ENCODE assay signal across 22 mouse cellular contexts in genomic region chr2:129247707-129248121, GRCm38 (mm10). TPM values are rescaled to one million over a fixed set of nuclear protein-coding genes. Genes with fewer than 3 reads are reported as not detected.
DNase-seq lines count a peak whose midpoint lies in the region; ATAC-seq and TF ChIP-seq lines count a peak whose summit lies in the region.
"Had no signal": no experiment of that assay in that cellular context is flagged by ENCODE, and none has a peak within 500 bp of the region (broad histone marks: within the 10 kb centered on the region; RNA-seq: fewer than 3 reads in every experiment).

No protein-coding gene starts in this region.

- TF ChIP-seq POLR2A in small intestine, adult 2 months (IDR thresholded peaks at IDR 0.05; ENCODE audit: low read depth, low read length) = no peak

- no peaks in the 10 kb centered on the region for H3K36me3 ChIP-seq in liver, embryonic 13.5 days
- no peaks in the 10 kb centered on the region for H3K36me3 ChIP-seq in liver, embryonic 12.5 days
- H3K36me3 ChIP-seq in small intestine, adult 2 months (ENCODE audit: control insufficient read depth, insufficient read depth, low read length) = no peaks in the 10 kb centered on the region
- no peaks in the 10 kb centered on the region for H3K36me3 ChIP-seq in limb, embryonic 10.5 days
- H3K36me3 ChIP-seq: embryonic facial prominence, embryonic 12.5 days; heart, embryonic 13.5 days; stomach, embryonic 15.5 days had no signal

- DNase-seq in liver, embryonic 13.5 days = no peak
- peak; percentile 57 for DNase-seq in ZHBTc4 (ENCODE audit: low read depth, low spot score)
- peak; percentile 95 for DNase-seq in kidney, adult 9 months
- no peak for DNase-seq in adrenal gland, postnatal 25 days
- no peak for DNase-seq in limb, embryonic 10.5 days (ENCODE audit: low spot score)
- DNase-seq in heart, postnatal 36 days = no peak
- DNase-seq: adrenal gland, adult 2 months; cerebellum, adult 9-11 months; gastrocnemius, postnatal 36 days; lung, postnatal 14 days; right cerebral cortex, postnatal 25 days; thymus, adult 2 months had no signal

- peaks cover 6% of the 10 kb centered on the region; the same call in 1 of the 2 replicates for H3K27me3 ChIP-seq in liver, embryonic 13.5 days
- H3K27me3 ChIP-seq in liver, embryonic 12.5 days (replicated peaks) = no peaks in the 10 kb centered on the region
- no peaks in the 10 kb centered on the region for H3K27me3 ChIP-seq in small intestine, adult 2 months (ENCODE audit: control insufficient read depth, insufficient read depth, low read length)
- no peaks in the 10 kb centered on the region for H3K27me3 ChIP-seq in limb, embryonic 10.5 days (ENCODE audit: low read depth, poor library complexity, severe bottlenecking)
- H3K27me3 ChIP-seq: embryonic facial prominence, embryonic 12.5 days; forebrain, embryonic 13.5 days; heart, embryonic 13.5 days; stomach, embryonic 15.5 days had no signal

- H3K4me1 ChIP-seq in liver, embryonic 13.5 days (replicated peaks) = peaks cover 40% of the 10 kb centered on the region
- H3K4me1 ChIP-seq in liver, embryonic 12.5 days = peaks cover 26% of the 10 kb centered on the region
- peaks cover 33% of the 10 kb centered on the region for H3K4me1 ChIP-seq in small intestine, adult 2 months (ENCODE audit: control insufficient read depth, insufficient read depth, insufficient read length, low read length)
- H3K4me1 ChIP-seq in limb, embryonic 10.5 days = peaks cover 14% of the 10 kb centered on the region
- H3K4me1 ChIP-seq: embryonic facial prominence, embryonic 12.5 days; forebrain, embryonic 13.5 days had no signal

- no peak for ATAC-seq in liver, embryonic 13.5 days (ENCODE audit: low read depth)
- no peak for ATAC-seq in liver, embryonic 12.5 days
- ATAC-seq: forebrain, embryonic 13.5 days; midbrain, embryonic 16.5 days had no signal

- intact Hi-C loops in heart, postnatal 36 days (cut with DNase I) = no loop called here

- no peak overlapping the region for H3K9ac ChIP-seq in liver, embryonic 13.5 days
- no peak overlapping the region for H3K9ac ChIP-seq in liver, embryonic 12.5 days
- H3K9ac ChIP-seq: embryonic facial prominence, embryonic 12.5 days; forebrain, embryonic 13.5 days; heart, embryonic 13.5 days; hindbrain, embryonic 14.5 days; stomach, embryonic 15.5 days had no signal

- H3K4me2 ChIP-seq in liver, embryonic 13.5 days = no peak overlapping the region
- no peak overlapping the region for H3K4me2 ChIP-seq in liver, embryonic 12.5 days
- H3K4me2 ChIP-seq: embryonic facial prominence, embryonic 12.5 days; forebrain, embryonic 13.5 days; heart, embryonic 13.5 days; hindbrain, embryonic 14.5 days; stomach, embryonic 15.5 days had no signal

- no peaks in the 10 kb centered on the region for H3K9me3 ChIP-seq in liver, embryonic 13.5 days (replicated peaks)
- no peaks in the 10 kb centered on the region for H3K9me3 ChIP-seq in liver, embryonic 12.5 days (replicated peaks)
- no peaks in the 10 kb centered on the region for H3K9me3 ChIP-seq in limb, embryonic 10.5 days (replicated peaks)
- H3K9me3 ChIP-seq: embryonic facial prominence, embryonic 12.5 days; forebrain, embryonic 13.5 days; heart, embryonic 13.5 days; megakaryocyte, embryonic 14.5 days; stomach, embryonic 15.5 days had no signal

- WGBS in liver, embryonic 13.5 days (ENCODE audit: insufficient replicate concordance) = 79% methylated on average over 7 of the region's 7 CpGs
- 79% methylated on average over 7 of the region's 7 CpGs for WGBS in liver, embryonic 12.5 days (ENCODE audit: insufficient replicate concordance)
- WGBS in small intestine, adult 2 months = 26% methylated on average over 7 of the region's 7 CpGs
- WGBS in limb, embryonic 10.5 days = 93% methylated on average over 7 of the region's 7 CpGs

- TF ChIP-seq CTCF in small intestine, adult 2 months (IDR thresholded peaks at IDR 0.05; ENCODE audit: extremely low read depth, insufficient read length, insufficient replicate concordance, low read depth, low read length) = no peak

- H3K4me3 ChIP-seq in liver, embryonic 13.5 days (replicated peaks) = no peak overlapping the region
- no peak overlapping the region for H3K4me3 ChIP-seq in liver, embryonic 12.5 days
- no peak overlapping the region; the same call in 1 of the 2 replicates for H3K4me3 ChIP-seq in small intestine, adult 2 months (ENCODE audit: low read depth, low read length)
- no peak overlapping the region for H3K4me3 ChIP-seq in limb, embryonic 10.5 days
- H3K4me3 ChIP-seq: embryonic facial prominence, embryonic 12.5 days; erythroblast, embryonic 14.5 days; forebrain, embryonic 13.5 days; heart, embryonic 13.5 days; megakaryocyte, embryonic 14.5 days; stomach, embryonic 15.5 days had no signal

- H3K27ac ChIP-seq in liver, embryonic 13.5 days = peak overlapping the region; percentile 20; the same call in 1 of the 2 replicates
- H3K27ac ChIP-seq in liver, embryonic 12.5 days = no peak overlapping the region; the same call in 1 of the 2 replicates
- H3K27ac ChIP-seq in small intestine, adult 2 months (ENCODE audit: insufficient read depth, low read depth, low read length) = peak overlapping the region; percentile 99
- no peak overlapping the region for H3K27ac ChIP-seq in limb, embryonic 10.5 days
- H3K27ac ChIP-seq: embryonic facial prominence, embryonic 12.5 days; forebrain, embryonic 13.5 days; heart, embryonic 13.5 days; hindbrain, embryonic 14.5 days; stomach, embryonic 15.5 days had no signal

RNA-seq across cellular contexts. Expression of gene Slc20a1, which starts 49.1 kb away (rescaled TPM):
- polyA plus RNA-seq in liver, embryonic 13.5 days (2015; fragmentation: Nextera tagmentation; extraction: Ambion mirVana) = 48.6 and 55.8 TPM in 2 replicates
- 76.2 and 78.4 TPM in 2 replicates for polyA plus RNA-seq in liver, embryonic 12.5 days (2016; fragmentation: Nextera tagmentation; extraction: Ambion mirVana)
- polyA plus RNA-seq in small intestine, adult 2 months (2012; rRNA removed) = 4.8 and 6.6 TPM in 2 replicates
- 18.0 and 21.1 TPM in 2 replicates for total RNA-seq in adrenal gland, postnatal 25 days (2021)
- 47.1 and 49.7 TPM in 2 replicates for polyA plus RNA-seq in limb, embryonic 10.5 days (2016; fragmentation: Nextera tagmentation; extraction: Ambion mirVana)
- 10 to 100 TPM in 1 of 2 experiments, 1 to 10 TPM in 1; 9.3 to 13.6 TPM for total RNA-seq in heart, postnatal 36 days (2021)

RNA-seq across cellular contexts. Expression of gene Ckap2l, which starts 49.3 kb away (rescaled TPM):
- 22.5 and 36.2 TPM in 2 replicates for polyA plus RNA-seq in liver, embryonic 13.5 days (2015; fragmentation: Nextera tagmentation; extraction: Ambion mirVana)
- polyA plus RNA-seq in liver, embryonic 12.5 days (2016; fragmentation: Nextera tagmentation; extraction: Ambion mirVana) = 31.6 and 36.3 TPM in 2 replicates
- 0.47 and 0.91 TPM in 2 replicates for polyA plus RNA-seq in small intestine, adult 2 months (2012; rRNA removed)
- 5.1 and 6.0 TPM in 2 replicates for total RNA-seq in adrenal gland, postnatal 25 days (2021)
- polyA plus RNA-seq in limb, embryonic 10.5 days (2016; fragmentation: Nextera tagmentation; extraction: Ambion mirVana) = 56.4 and 62.8 TPM in 2 replicates
- under 1 TPM; 0.73 to 0.86 TPM for total RNA-seq in heart, postnatal 36 days (2021)

Comparison
In these comparisons a context has a peak if more than half of its experiments do, and no peak if none do; other contexts are left out.
1. H3K27ac ChIP-seq: peak in liver, embryonic 13.5 days (single experiment) and small intestine, adult 2 months (single experiment); none in liver, embryonic 12.5 days (single experiment) and limb, embryonic 10.5 days (single experiment).
2. DNase-seq: peak in ZHBTc4 (single experiment) and kidney, adult 9 months (single experiment); none in liver, embryonic 13.5 days (single experiment), adrenal gland, postnatal 25 days (single experiment), limb, embryonic 10.5 days (single experiment) and heart, postnatal 36 days (0 of 2).
3. RNA of gene Ckap2l, which starts 49.3 kb away (polyA plus RNA-seq): 56.4 to 62.8 TPM in limb, embryonic 10.5 days, 31.6 to 36.3 TPM in liver, embryonic 12.5 days and 22.5 to 36.2 TPM in liver, embryonic 13.5 days; 0.47 to 0.91 TPM in small intestine, adult 2 months; every median in the first group is over 10 times any median in the second.